Mouse (Mus musculus): ENCODE results near the gene Rnaseh2a.
A peak's percentile ranks its signal among the peaks of the same experiment; 100 is the strongest.

Rnaseh2a gene

GRCm38 (mm10) chr8:84967532-84968304, 1.8 kb downstream of the Rnaseh2a start:
- no peak for DNase-seq (ENCODE audit: low spot score)

GRCm38 (mm10) chr8:84966603-84967002, 3.0 kb downstream of the Rnaseh2a start:
- no peak for DNase-seq (ENCODE audit: low spot score)

- DNase-seq (ENCODE audit: low spot score) = peak; percentile 91
Observed at GRCm38 (mm10) chr8:84965731-84966291, 3.8 kb downstream of the Rnaseh2a start.

- DNase-seq (ENCODE audit: low spot score) = no peak
Observed at GRCm38 (mm10) chr8:84963952-84964351, 5.6 kb downstream of the Rnaseh2a start.

- DNase-seq (ENCODE audit: low spot score) = peak; percentile 59
Observed at GRCm38 (mm10) chr8:84959811-84960210, 9.8 kb downstream of the Rnaseh2a start.

GRCm38 (mm10) chr8:84956768-84957167, 12.8 kb downstream of the Rnaseh2a start:
- peak; percentile 83 for DNase-seq (ENCODE audit: low spot score)

- peak; percentile 66 for DNase-seq (ENCODE audit: low spot score)
Observed at GRCm38 (mm10) chr8:84952612-84953255, 16.8 kb downstream of the Rnaseh2a start.

GRCm38 (mm10) chr8:84949753-84950152, 19.8 kb downstream of the Rnaseh2a start:
- DNase-seq (ENCODE audit: low spot score) = no peak

GRCm38 (mm10) chr8:84947241-84947545, 22.4 kb downstream of the Rnaseh2a start:
- peak; percentile 77 for DNase-seq (ENCODE audit: low spot score)

- DNase-seq (ENCODE audit: low spot score) = no peak
Observed at GRCm38 (mm10) chr8:84946528-84947240, 22.9 kb downstream of the Rnaseh2a start, which contains the start of gene Rtbdn. TSS of gene Rtbdn (plus strand) at chr8:84946991.

GRCm38 (mm10) chr8:84945633-84946527, 23.7 kb downstream of the Rnaseh2a start:
- DNase-seq (ENCODE audit: low spot score) = no peak

GRCm38 (mm10) chr8:84945235-84945632, 24.3 kb downstream of the Rnaseh2a start:
- no peak for DNase-seq (ENCODE audit: low spot score)

- DNase-seq (ENCODE audit: low spot score) = peak; percentile 71
Observed at GRCm38 (mm10) chr8:84944478-84945160, 24.9 kb downstream of the Rnaseh2a start.

GRCm38 (mm10) chr8:84943699-84944098, 25.9 kb downstream of the Rnaseh2a start:
- DNase-seq (ENCODE audit: low spot score) = no peak

- no peak for DNase-seq (ENCODE audit: low spot score)
Observed at GRCm38 (mm10) chr8:84937620-84938485, 31.7 kb downstream of the Rnaseh2a start.

GRCm38 (mm10) chr8:84936962-84937546, 32.5 kb downstream of the Rnaseh2a start, which contains the start of gene Mast1:
TSS of gene Mast1 (minus strand) at chr8:84937359.
- peak; percentile 80 for DNase-seq (ENCODE audit: low spot score)

- DNase-seq (ENCODE audit: low spot score) = no peak
Observed at GRCm38 (mm10) chr8:84936041-84936961, 33.3 kb downstream of the Rnaseh2a start.

GRCm38 (mm10) chr8:84935489-84935888, 34.1 kb downstream of the Rnaseh2a start:
- no peak for DNase-seq (ENCODE audit: low spot score)

Measured in testis, postnatal 10 days (tissue).